Mouse (Mus musculus) mouse embryonic stem cell (cell line): ENCODE results near the gene Gpr55.

Experiments used
- in situ Hi-C, 2 experiments: fragments of 300-500 bp; cut with MboI; formaldehyde crosslinking; loops; 1 replicate in 1 of 2; 3 replicates in 1 of 2; pipeline ENCODE4 v1.14.3; 2019 to 2020; ENCODE audit warnings: low sequenced_read_pairs in 2 of 2, low pct_unique_long_range_greater_than_20kb in 1 of 2, mixed read lengths in 1 of 2; ENCODE audit not compliant: unreplicated experiment in 1 of 2

Gene Gpr55

DNA sequence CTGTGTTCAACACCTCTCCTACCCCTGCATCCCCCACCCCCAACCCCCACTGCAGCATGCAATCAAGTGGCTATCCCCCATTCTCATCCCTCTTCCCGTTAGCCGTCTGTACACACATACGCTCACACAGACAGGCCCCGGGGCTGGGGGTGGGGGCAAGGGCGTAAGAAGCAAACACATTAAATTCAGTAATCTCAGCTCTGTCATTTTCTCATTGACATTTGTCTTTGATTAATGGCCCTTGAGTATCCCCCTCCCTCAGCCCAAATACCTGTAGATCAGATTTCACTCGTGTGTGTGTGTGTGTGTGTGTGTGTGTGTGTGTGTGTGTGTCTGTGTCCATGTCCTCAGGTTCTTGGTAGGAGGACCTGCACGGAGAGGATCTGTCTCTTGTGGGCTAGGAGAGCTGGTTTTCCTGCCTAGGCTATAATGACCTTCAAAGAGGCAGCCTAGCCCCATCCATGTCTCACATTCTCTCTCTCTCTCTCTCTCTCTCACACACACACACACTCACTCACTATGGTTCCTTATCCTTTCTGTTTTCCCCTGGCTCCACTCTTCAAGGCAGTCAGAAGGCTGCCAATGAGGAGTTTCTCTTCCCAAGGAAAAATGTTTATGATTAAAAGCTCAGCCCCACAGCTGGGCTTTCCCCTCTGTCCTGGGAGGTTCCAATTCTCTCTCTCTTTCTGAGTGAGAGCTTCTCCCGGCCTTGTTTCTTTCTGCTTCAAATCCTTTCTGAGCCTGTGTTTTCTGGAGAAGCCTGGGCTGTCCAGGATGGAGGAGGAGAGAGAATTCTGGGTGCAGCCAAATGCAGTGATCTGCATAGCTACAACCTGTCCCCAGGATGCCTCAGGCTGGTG, 62.7 kb downstream of the Gpr55 start:
- in situ Hi-C loops: no loop called here

DNA sequence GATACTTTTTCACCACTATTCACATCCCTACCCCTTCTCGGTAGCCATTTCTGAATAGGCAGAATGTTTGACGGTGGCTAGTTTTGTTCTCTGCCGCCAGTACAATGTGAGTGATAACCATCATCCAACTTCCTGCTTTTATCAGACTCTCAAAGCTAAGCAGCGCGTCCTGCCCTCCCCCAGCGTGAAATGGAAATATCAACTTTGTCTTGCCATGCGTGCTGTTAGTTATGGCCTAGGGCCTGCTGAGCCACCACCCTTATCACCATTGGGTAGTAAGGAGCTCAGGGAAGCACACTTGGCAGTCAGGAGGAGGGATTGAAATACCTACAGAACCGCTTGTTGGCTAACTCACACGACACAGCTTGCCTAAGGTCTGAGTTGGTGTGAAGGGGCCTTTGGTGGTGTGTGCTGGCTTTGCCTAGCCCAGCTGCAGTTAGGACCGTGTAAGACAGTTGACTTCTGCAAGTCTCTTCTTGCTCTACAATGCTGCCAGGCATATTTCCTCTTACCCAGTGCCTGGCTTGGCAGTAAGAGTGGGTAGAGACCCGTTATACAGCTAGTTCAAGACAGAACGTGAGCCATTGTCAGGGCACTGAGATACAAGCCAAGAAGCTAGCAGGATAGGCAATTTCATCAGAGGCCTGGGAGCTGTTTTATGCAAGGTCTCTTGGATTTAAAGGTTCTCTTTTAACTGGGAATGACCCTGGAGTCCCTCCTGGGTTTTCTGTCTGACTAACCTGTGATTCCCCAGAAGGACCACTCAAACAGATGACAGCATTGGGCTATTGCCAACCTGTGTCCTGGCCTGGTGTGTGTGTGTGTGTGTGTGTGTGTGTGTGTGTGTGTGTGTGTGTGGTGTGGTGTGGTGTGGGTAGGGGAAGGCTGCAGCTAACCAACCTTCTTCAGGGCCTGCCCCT, 63.8 kb downstream of the Gpr55 start:
- in situ Hi-C loops: no loop called here

DNA sequence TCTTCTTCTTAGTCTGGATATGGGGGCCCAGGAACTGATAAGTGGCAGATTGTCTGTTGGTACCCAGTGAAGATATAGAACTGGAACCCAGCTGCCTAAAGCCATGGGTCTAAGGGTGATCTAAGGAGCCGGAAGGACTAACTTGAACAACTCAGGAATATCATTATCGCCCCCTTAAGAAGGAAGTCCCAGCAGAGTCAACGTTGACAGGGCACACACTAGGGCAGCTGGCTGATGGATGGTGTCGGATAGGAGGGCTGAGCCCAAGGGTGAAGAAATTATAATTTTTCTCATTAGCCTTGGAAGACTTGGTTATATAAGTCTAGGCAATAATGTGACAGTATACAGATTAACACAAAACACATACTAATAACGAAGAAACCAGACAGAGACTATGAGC, 64.7 kb downstream of the Gpr55 start:
- in situ Hi-C loops: no loop called here

DNA sequence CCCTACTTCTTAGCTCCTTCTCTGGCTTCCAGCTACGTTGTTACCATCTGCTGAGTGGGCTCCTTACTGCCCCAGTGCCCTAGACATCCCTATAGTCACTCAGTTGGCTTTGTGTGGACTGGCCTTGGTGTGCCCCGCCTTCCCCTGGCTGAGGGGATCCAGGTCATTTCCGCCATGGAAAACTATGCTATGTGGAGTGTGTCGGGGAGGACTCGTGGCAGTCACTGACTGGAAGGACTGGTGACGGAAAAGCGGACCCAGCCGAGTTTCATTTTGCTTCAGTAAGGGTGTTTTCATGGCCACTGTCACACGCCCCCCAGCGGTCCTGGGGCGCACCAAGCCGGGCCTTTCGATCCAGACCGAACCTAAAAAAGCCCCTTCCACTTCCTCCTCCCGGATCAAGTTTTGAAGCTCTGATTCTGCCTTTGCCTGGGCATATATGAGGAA, 65.4 kb downstream of the Gpr55 start:
- in situ Hi-C loops: no loop called here

DNA sequence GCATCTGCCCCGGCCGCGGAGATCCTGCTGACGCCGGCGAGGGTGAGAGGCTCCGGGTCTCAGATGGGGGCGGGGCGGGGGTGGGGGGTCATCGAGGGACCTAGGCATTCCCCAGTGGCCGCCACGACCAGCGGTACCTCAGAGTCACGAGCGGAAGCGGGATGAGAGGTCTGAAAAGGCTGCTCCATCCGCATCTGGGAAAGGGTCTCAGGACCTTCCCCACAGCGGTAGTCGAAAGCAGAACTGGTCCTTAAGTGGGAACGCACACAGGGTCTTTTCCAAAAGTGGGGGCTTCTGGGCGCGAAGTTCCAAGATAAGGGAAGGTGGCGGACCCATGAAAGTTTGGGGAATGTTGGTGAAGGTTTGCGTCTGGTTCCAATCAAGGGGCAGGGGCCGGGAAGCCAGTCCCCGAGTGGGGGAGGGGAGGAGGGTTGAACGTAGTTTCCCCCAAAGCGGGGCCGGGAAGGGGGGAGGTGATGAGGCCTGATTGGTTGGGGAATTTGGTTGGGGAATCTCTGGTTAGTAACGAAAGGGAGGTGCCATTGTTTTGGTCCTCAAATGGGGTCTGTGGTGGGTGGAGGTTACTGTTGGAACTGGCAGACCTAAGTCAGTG, 66.0 kb downstream of the Gpr55 start:
- in situ Hi-C loops: loop anchor here in 1 of 2 experiments (5.0 kb wide), 1 partner anchor 38 kb away; no protein-coding TSS in a partner anchor

DNA sequence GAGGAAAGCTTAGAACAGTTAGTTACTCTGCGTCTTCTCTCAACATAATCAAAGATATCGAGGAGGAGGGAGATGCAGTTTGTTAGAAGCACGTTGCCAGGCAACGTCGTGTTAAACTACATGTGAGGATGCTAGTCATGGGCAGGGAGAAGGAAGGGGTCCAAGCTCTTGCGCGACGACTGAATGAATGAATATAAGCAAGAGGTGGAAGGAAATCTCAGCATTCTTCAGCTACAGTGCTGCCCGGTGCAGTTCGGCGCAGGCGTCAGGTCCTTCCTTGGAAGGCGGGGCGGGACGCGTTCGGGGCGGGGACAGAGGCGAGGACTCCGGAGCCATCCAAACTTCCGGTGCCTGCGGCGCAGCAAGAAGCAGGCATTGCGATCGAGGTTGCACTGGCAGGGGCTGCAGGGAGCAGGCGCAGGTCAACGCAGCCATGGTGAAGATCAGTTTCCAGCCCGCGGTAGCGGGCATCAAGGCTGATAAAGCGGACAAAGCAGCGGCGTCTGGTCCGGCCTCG, 66.5 kb downstream of the Gpr55 start, which contains the start of gene Itm2c:
TSS of gene Itm2c (plus strand) at position 51 of the 517 bp plus-strand sequence.
- in situ Hi-C loops: loop anchor here in 1 of 2 experiments (5.0 kb wide), 1 partner anchor 37 kb away; no protein-coding TSS in a partner anchor
